In the genomic region with DNA sequence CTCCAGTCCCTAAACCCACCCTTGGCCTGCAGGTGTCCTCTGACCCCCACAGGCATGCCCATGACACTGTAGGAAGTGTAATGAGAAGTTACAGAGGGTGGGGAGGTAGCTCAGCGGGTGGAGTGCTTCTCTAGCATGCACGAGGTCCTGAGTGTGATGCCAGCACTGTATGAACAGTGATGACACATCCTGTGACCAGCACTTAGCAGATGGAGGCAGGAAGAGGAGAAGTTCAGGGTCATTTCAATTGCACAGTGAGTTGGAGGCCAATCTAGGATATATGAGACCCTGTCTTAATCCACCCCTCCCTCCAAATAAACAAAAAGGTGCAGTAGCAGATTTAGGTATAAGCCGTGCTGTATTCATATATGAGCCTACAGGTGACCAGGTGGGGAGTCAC, we compare ENCODE assay signal across 15 mouse cellular contexts.
"Had no signal": no experiment of that assay in that cellular context is flagged by ENCODE, and none has a peak within 500 bp of the region (broad histone marks: within the 10 kb centered on the region; RNA-seq: fewer than 3 reads in every experiment).

No protein-coding gene starts in this region.

- H3K4me1 ChIP-seq: kidney, embryonic 15.5 days; limb, embryonic 12.5 days; neural tube, embryonic 15.5 days had no signal

- DNase-seq: kidney, adult 2 months; kidney, postnatal 14 days; liver; lung, adult 2 months; lung, postnatal 36 days; right cerebral cortex, adult 18-20 months; thymus, adult 18-20 months; thymus, postnatal 14 days had no signal

- H3K9ac ChIP-seq: kidney, embryonic 15.5 days; limb, embryonic 12.5 days; liver, embryonic 15.5 days; neural tube, embryonic 15.5 days had no signal

- ATAC-seq: lung, postnatal 0 days; midbrain, embryonic 16.5 days had no signal

- H3K36me3 ChIP-seq: limb, embryonic 12.5 days had no signal

- H3K4me2 ChIP-seq: kidney, embryonic 15.5 days; limb, embryonic 12.5 days; liver, embryonic 15.5 days; midbrain, embryonic 11.5 days; neural tube, embryonic 15.5 days had no signal

- H3K27ac ChIP-seq: kidney, embryonic 15.5 days; limb, embryonic 12.5 days; liver, embryonic 15.5 days; neural tube, embryonic 15.5 days had no signal

- H3K4me3 ChIP-seq: kidney, embryonic 15.5 days; limb, embryonic 12.5 days; liver, embryonic 15.5 days; neural tube, embryonic 15.5 days had no signal

- H3K27me3 ChIP-seq: kidney, embryonic 15.5 days; limb, embryonic 12.5 days; liver, embryonic 15.5 days; neural tube, embryonic 15.5 days had no signal

- H3K9me3 ChIP-seq: kidney, embryonic 15.5 days; limb, embryonic 12.5 days; liver, embryonic 15.5 days; neural tube, embryonic 15.5 days had no signal
